Mouse (Mus musculus) E14TG2a.4 (cell line): Measurements from ENCODE around the gene Mtf2.
A peak's percentile ranks its signal among the peaks of the same experiment; 100 is the strongest.

Source experiments
- CTCF ChIP-seq: conservative IDR thresholded peaks from 2 replicates; pipeline ENCODE4 v1.5.1; 2014; ENCODE audit warnings: low read length
- NANOG ChIP-seq: IDR thresholded peaks from 2 replicates; pipeline ENCODE4 v1.6.1; 2014; ENCODE audit warnings: borderline replicate concordance, low read length, mixed read lengths
- POU5F1 ChIP-seq: IDR thresholded peaks from 2 replicates; pipeline ENCODE4 v1.6.1; 2014; ENCODE audit warnings: low read length, borderline replicate concordance

GRCm38 (mm10) chr5:108029968-108030367, 35.5 kb upstream of the Mtf2 start:
- TF ChIP-seq CTCF, result peak; percentile 57
- TF ChIP-seq NANOG, result no peak
- no peak for TF ChIP-seq POU5F1
